Mouse (Mus musculus) frontal cortex, adult (tissue): ENCODE measurements at regions not wholly inside any gene's neighbourhood (a gene's known extent, or its start where the extent isn't known, plus 50 kb on each side); places are given as distances from the start of the nearest gene placed in this dataset.

ENCODE experiments used
- ATAC-seq: cut with Nextera tagmentation; 2 replicates; pipeline ENCODE4 v1.9.2; 2017; ENCODE audit warnings: mild to moderate bottlenecking, moderate library complexity, mixed read lengths; ENCODE audit not compliant: low TSS enrichment

- peak; percentile 99 for ATAC-seq
These were observed 199.7 kb upstream of the Gm9008 start for GRCm38 (mm10) chr6:76697146-76697891.

GRCm38 (mm10) chr6:76688831-76689230 is 191.2 kb upstream of the Gm9008 start:
- no peak for ATAC-seq

- no peak for ATAC-seq
These were observed 142.0 kb upstream of the Gm9008 start for GRCm38 (mm10) chr6:76639583-76639982.

GRCm38 (mm10) chr6:76628379-76628778 is 130.8 kb upstream of the Gm9008 start:
- ATAC-seq: no peak

GRCm38 (mm10) chr6:76621499-76621898 is 123.9 kb upstream of the Gm9008 start:
- ATAC-seq: no peak

- no peak for ATAC-seq
These were observed 123.2 kb upstream of the Gm9008 start for GRCm38 (mm10) chr6:76620754-76621204.
